Mouse (Mus musculus) brain, embryonic 18.5 days (tissue): ENCODE measurements around the gene Syvn1.
A peak's percentile ranks its signal among the peaks of the same experiment; 100 is the strongest.

Source experiments
- DNase-seq: peaks from one replicate; pipeline ENCODE4 v3.0.0-alpha.2; 2012; ENCODE audit warnings: low read depth, low spot score

Syvn1 gene

GRCm38 (mm10) chr19:6067724-6068415 is 21.5 kb downstream of the Syvn1 start, which contains the start of gene Tm7sf2:
Tm7sf2 (minus strand) TSS chr19:6068373.
- peak; percentile 79 for DNase-seq

GRCm38 (mm10) chr19:6068951-6069350 is 22.6 kb downstream of the Syvn1 start:
- no peak for DNase-seq

- no peak for DNase-seq
These were observed 23.5 kb downstream of the Syvn1 start for GRCm38 (mm10) chr19:6069851-6070250.

DNA sequence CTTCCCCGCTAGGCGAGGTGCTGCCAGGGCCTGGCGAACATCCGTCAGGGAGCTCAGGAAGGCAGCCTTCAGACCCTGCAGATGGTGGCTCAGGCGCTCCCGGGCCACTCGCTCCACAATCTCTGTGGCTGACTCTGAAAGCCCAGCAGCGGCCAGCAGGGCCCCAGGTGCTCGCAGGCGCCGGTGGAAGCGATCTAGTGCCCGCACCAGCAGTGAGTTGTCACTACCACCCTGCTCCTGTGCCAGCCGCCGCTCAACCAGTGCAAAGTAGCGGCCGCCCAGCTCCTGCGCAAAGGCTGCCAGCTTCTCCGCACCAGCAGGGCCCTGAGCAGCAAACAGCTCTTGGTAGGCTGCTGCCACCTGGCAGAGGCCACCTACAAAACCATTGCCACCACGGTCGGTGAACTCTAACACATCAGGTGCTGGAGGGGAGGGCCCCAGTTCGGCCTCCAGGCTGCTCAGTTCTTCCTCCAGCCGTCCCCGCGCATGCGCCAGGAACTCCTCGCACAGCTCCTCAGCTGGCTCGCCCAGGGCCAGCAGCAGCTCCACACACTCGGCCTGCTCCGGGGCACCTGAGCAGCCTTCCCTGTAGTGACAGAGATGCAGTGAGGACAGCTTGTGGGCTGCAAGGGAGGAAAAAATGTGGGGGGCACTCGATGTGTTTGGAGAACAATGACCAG is 24.3 kb downstream of the Syvn1 start:
- DNase-seq: no peak

DNA sequence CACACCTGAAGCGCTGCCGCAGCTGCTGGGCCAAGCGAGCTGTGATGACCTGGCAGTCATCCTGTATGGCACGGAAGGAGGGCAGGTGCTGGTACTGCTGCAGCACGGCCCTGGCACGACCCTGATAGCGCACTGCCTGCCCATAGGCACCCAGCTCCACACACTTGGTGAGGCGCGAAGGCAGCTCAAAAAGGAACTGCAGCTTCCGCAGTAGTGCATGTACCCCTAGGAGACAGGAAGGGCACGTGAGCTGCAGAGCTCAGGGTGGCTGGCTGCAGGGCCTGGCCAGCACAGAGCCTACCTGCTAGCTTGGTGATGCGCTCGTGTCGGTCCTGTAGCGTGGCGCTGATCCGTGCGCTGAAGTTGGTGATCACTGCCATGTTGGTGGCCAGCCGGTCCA is 24.9 kb downstream of the Syvn1 start:
- DNase-seq: no peak

GRCm38 (mm10) chr19:6073889-6074288 is 27.5 kb downstream of the Syvn1 start:
- no peak for DNase-seq

GRCm38 (mm10) chr19:6076564-6077393 is 30.4 kb downstream of the Syvn1 start, which contains the start of gene Vps51:
Vps51 (minus strand) TSS chr19:6077231.
- peak; percentile 88 for DNase-seq

- no peak for DNase-seq
These were observed 33.7 kb downstream of the Syvn1 start, which contains the start of gene Tmem262 for GRCm38 (mm10) chr19:6079983-6080480. Tmem262 (plus strand) TSS chr19:6080033.

GRCm38 (mm10) chr19:6082156-6082555 is 35.8 kb downstream of the Syvn1 start, which contains the start of gene Gm28374:
Gm28374 (minus strand) TSS chr19:6082256.
- no peak for DNase-seq

GRCm38 (mm10) chr19:6084478-6085248 is 38.3 kb downstream of the Syvn1 start, which contains the start of the genes Zfpl1 and Cdca5:
Zfpl1 (minus strand) TSS chr19:6084956.
Cdca5 (plus strand) TSS chr19:6084983.
- DNase-seq: peak; percentile 97

DNA sequence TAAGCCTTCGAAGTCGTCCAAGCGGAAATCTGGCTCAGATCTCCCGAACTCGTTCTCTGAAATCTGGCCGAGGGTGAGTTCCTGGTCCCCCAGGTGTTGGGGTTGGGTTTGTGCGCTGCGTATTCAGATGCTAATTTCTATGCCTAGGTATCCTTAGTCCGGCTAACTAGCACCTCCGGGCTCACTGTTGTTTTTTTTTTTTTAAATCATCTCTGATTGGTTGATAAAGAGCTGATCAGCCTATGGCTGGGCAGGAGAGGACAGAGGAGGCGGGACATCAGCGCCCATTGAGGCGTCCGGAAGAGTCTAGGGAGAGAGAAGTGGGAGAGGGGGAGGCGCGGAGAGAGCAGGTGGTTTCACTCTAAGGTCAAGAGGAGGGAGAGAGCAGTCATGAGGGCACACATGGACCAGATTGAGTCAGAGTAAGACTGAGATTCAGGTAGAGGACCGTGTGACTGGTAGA is 39.1 kb downstream of the Syvn1 start:
- DNase-seq: no peak

DNA sequence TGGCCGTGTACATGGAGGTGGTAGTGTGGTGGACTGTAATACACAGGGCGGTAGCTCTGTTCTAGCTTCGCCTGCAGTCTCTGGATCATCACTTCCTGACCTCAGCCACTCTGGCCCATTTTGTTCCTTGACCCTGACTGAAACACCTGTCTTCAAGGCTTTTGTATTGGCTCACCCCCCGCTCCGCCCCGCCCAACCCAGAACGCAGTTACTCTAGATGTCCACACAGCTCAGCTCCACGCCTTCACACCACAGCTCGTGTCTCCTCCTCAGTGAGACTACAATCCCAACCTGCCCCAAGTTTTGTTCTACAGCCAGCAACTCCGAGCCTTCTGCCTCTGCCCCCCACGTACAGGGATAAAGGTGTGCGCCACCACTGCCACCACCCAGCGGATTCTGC is 42.5 kb downstream of the Syvn1 start:
- DNase-seq: no peak

GRCm38 (mm10) chr19:6094119-6094518 is 47.7 kb downstream of the Syvn1 start, which contains the start of gene AC131692.1:
AC131692.1 (plus strand) TSS chr19:6094419.
- no peak for DNase-seq

- DNase-seq: no peak
These were observed 51.5 kb downstream of the Syvn1 start for GRCm38 (mm10) chr19:6097847-6098246.

- DNase-seq: no peak
These were observed 54.8 kb downstream of the Syvn1 start for GRCm38 (mm10) chr19:6101186-6101585.

- no peak for DNase-seq
These were observed 55.9 kb downstream of the Syvn1 start for GRCm38 (mm10) chr19:6102169-6102853.
